In genomic region chr2:24606531-24606930, GRCm38 (mm10) we compare ENCODE assay signal across 31 mouse cellular contexts.
A peak's percentile ranks its signal among the peaks of the same experiment; 100 is the strongest.
DNase-seq lines count a peak whose midpoint lies in the region; ATAC-seq and TF ChIP-seq lines count a peak whose summit lies in the region.
"Had no signal": no experiment of that assay in that cellular context is flagged by ENCODE, and none has a peak within 500 bp of the region (broad histone marks: within the 10 kb centered on the region; RNA-seq: fewer than 3 reads in every experiment).

No protein-coding gene starts in this region.

- 80% methylated on average over 15 of the region's 15 CpGs for WGBS in heart, embryonic 12.5 days
- 92% methylated on average over 15 of the region's 15 CpGs for WGBS in stomach, postnatal 0 days
- 75% methylated on average over 15 of the region's 15 CpGs for WGBS in liver, embryonic 12.5 days (ENCODE audit: insufficient replicate concordance)

- no peak for DNase-seq in heart, postnatal 4 days
- DNase-seq in ES-E14 (ENCODE audit: low read depth, low spot score), result no peak
- no peak for DNase-seq in stomach, postnatal 0 days (ENCODE audit: low spot score)
- DNase-seq: adrenal gland, adult 8-10 months; adrenal gland, postnatal 25 days; B cell, adult 2 months; cerebellum, adult 11-12 months; cerebellum, adult 8-10 months; cerebellum, postnatal 10 days; cerebellum, postnatal 36 days; embryo, embryonic 11 days; gastrocnemius, adult 2 months; gastrocnemius, postnatal 14 days; heart, adult 11 months had no signal

- H3K9ac ChIP-seq in heart, embryonic 12.5 days, result no peak overlapping the region
- H3K9ac ChIP-seq in ES-E14 (ENCODE audit: insufficient read depth, low read depth, low read length, poor library complexity, severe bottlenecking), result no peak overlapping the region
- no peak overlapping the region for H3K9ac ChIP-seq in stomach, postnatal 0 days (ENCODE audit: low read length)
- H3K9ac ChIP-seq in liver, embryonic 12.5 days, result no peak overlapping the region
- H3K9ac ChIP-seq: forebrain, embryonic 13.5 days; hindbrain, embryonic 13.5 days; intestine, embryonic 15.5 days had no signal

- H3K36me3 ChIP-seq in heart, embryonic 12.5 days, result no peaks in the 10 kb centered on the region
- no peaks in the 10 kb centered on the region for H3K36me3 ChIP-seq in E14TG2a.4 (ENCODE audit: insufficient read depth, low read length)
- no peaks in the 10 kb centered on the region for H3K36me3 ChIP-seq in ES-E14 (ENCODE audit: control insufficient read depth, insufficient read depth, low read length, poor library complexity, severe bottlenecking)
- no peaks in the 10 kb centered on the region for H3K36me3 ChIP-seq in stomach, postnatal 0 days (ENCODE audit: control insufficient read depth, insufficient read depth, low read length)
- H3K36me3 ChIP-seq in liver, embryonic 12.5 days, result no peaks in the 10 kb centered on the region
- H3K36me3 ChIP-seq: embryonic facial prominence, embryonic 10.5 days; embryonic facial prominence, embryonic 13.5 days; G1E; intestine, embryonic 15.5 days had no signal

- in situ Hi-C loops in ES-E14 (cut with MboI; ENCODE audit: low sequenced_read_pairs in 2 of 2, unreplicated experiment in 2 of 2), result no loop called here

- no peak overlapping the region for H3K27ac ChIP-seq in heart, embryonic 12.5 days (ENCODE audit: poor library complexity, severe bottlenecking)
- no peak overlapping the region for H3K27ac ChIP-seq in ES-E14 (ENCODE audit: insufficient read depth, low read depth, low read length, poor library complexity, severe bottlenecking)
- H3K27ac ChIP-seq in stomach, postnatal 0 days (replicated peaks), result no peak overlapping the region
- no peak overlapping the region for H3K27ac ChIP-seq in liver, embryonic 12.5 days
- H3K27ac ChIP-seq: embryonic facial prominence, embryonic 13.5 days; forebrain, embryonic 13.5 days; gastrocnemius, adult 2 months; hindbrain, embryonic 13.5 days; intestine, embryonic 15.5 days had no signal

- no peak overlapping the region for H3K4me2 ChIP-seq in heart, embryonic 12.5 days
- H3K4me2 ChIP-seq in stomach, postnatal 0 days (replicated peaks; ENCODE audit: low read depth), result no peak overlapping the region
- no peak overlapping the region for H3K4me2 ChIP-seq in liver, embryonic 12.5 days
- H3K4me2 ChIP-seq: forebrain, embryonic 13.5 days; hindbrain, embryonic 13.5 days; intestine, embryonic 15.5 days had no signal

- no peak overlapping the region for H3K4me3 ChIP-seq in heart, embryonic 12.5 days
- H3K4me3 ChIP-seq in E14TG2a.4 (replicated peaks; ENCODE audit: low read length), result peak overlapping the region; percentile 79
- H3K4me3 ChIP-seq in ES-E14 (ENCODE audit: insufficient read depth in 1 of 2, low read depth in 1 of 2, low read length in 2 of 2, poor library complexity in 1 of 2, severe bottlenecking in 1 of 2), result peak overlapping the region; percentile 44 to 61
- H3K4me3 ChIP-seq in stomach, postnatal 0 days (ENCODE audit: low read depth, low read length), result no peak overlapping the region
- no peak overlapping the region for H3K4me3 ChIP-seq in liver, embryonic 12.5 days
- H3K4me3 ChIP-seq: erythroblast, embryonic 14.5 days; forebrain, embryonic 13.5 days; gastrocnemius, adult 2 months; hindbrain, embryonic 13.5 days; intestine, embryonic 15.5 days had no signal

- no peak for TF ChIP-seq EP300 in stomach, postnatal 0 days (optimal IDR thresholded peaks at IDR 0.05)

- peak; percentile 22; the same call in 1 of the 2 replicates for ATAC-seq in heart, embryonic 12.5 days (ENCODE audit: insufficient number of reproducible peaks, low FRiP score)
- ATAC-seq in stomach, postnatal 0 days (ENCODE audit: low FRiP score, low TSS enrichment), result 0 out of 2 replicates have a peak, but pooled peaks have one; percentile 21
- no peak for ATAC-seq in frontal cortex, adult (ENCODE audit: low TSS enrichment)
- ATAC-seq in liver, embryonic 12.5 days, result no peak
- ATAC-seq: activated CD4-positive, CD25-positive, alpha-beta regulatory T cell, adult 4 months; forebrain, embryonic 13.5 days; forebrain, embryonic 16.5 days; hindbrain, embryonic 16.5 days; intestine, embryonic 15.5 days; Patski had no signal

- no peaks in the 10 kb centered on the region for H3K4me1 ChIP-seq in heart, embryonic 12.5 days (replicated peaks)
- H3K4me1 ChIP-seq in E14TG2a.4 (replicated peaks; ENCODE audit: low read depth, low read length) (peaks cover 30% of the 10 kb centered on the region), ES-E14 (ENCODE audit: control insufficient read depth in 2 of 2, insufficient read depth in 2 of 2, low read length in 2 of 2, poor library complexity in 1 of 2) (peaks cover 0 to 11% of the 10 kb centered on the region in 2 experiments; a peak in 1 of 4 replicates)
- no peaks in the 10 kb centered on the region for H3K4me1 ChIP-seq in stomach, postnatal 0 days (replicated peaks; ENCODE audit: control insufficient read depth, insufficient read depth)
- no peaks in the 10 kb centered on the region for H3K4me1 ChIP-seq in liver, embryonic 12.5 days
- H3K4me1 ChIP-seq: embryonic facial prominence, embryonic 13.5 days had no signal

- H3K9me3 ChIP-seq in heart, embryonic 12.5 days (replicated peaks), result no peaks in the 10 kb centered on the region
- H3K9me3 ChIP-seq in E14TG2a.4 (ENCODE audit: low read length), result no peaks in the 10 kb centered on the region
- H3K9me3 ChIP-seq in ES-E14 (ENCODE audit: control insufficient read depth, insufficient read depth, low read depth, low read length), result no peaks in the 10 kb centered on the region
- no peaks in the 10 kb centered on the region for H3K9me3 ChIP-seq in stomach, postnatal 0 days (ENCODE audit: control insufficient read depth, low read length)
- H3K9me3 ChIP-seq in liver, embryonic 12.5 days (replicated peaks), result no peaks in the 10 kb centered on the region
- H3K9me3 ChIP-seq: embryonic facial prominence, embryonic 10.5 days; embryonic facial prominence, embryonic 13.5 days; forebrain, embryonic 13.5 days; G1E; hindbrain, embryonic 10.5 days; hindbrain, embryonic 13.5 days; intestine, embryonic 15.5 days had no signal

- peaks cover 33% of the 10 kb centered on the region for H3K27me3 ChIP-seq in heart, embryonic 12.5 days (replicated peaks)
- H3K27me3 ChIP-seq in E14TG2a.4 (ENCODE audit: insufficient read depth, low read length), result peaks cover 39% of the 10 kb centered on the region
- no peaks in the 10 kb centered on the region for H3K27me3 ChIP-seq in stomach, postnatal 0 days (ENCODE audit: control insufficient read depth, insufficient read depth, low read length)
- H3K27me3 ChIP-seq in liver, embryonic 12.5 days (replicated peaks), result peaks cover 23% of the 10 kb centered on the region
- H3K27me3 ChIP-seq: CH12.LX; hindbrain, embryonic 13.5 days had no signal

- TF ChIP-seq CTCF in E14TG2a.4 (conservative IDR thresholded peaks at IDR 0.05; ENCODE audit: low read length), result no peak
- TF ChIP-seq CTCF in stomach, postnatal 0 days (IDR thresholded peaks at IDR 0.05; ENCODE audit: low read depth), result no peak

TF ChIP-seq in ES-E14, 5 proteins besides CTCF, POLR2A, EP300 and RAD21:
- TF ChIP-seq CHD2 (IDR thresholded peaks at IDR 0.05; ENCODE audit: low read depth, low read length) (no peak), ZNF384 (IDR thresholded peaks at IDR 0.05; ENCODE audit: low read depth, low read length) (no peak), HCFC1 (IDR thresholded peaks at IDR 0.05; ENCODE audit: borderline replicate concordance, insufficient read depth, low read length) (no peak), MAFK (IDR thresholded peaks at IDR 0.05; ENCODE audit: insufficient read depth, low read depth, low read length) (no peak), ZC3H11A (IDR thresholded peaks at IDR 0.05; ENCODE audit: borderline replicate concordance, low read depth, low read length) (no peak)

Comparison
In these comparisons a context has a peak if more than half of its experiments do, and no peak if none do; other contexts are left out.
1. ATAC-seq: peak in heart, embryonic 12.5 days (single experiment) and stomach, postnatal 0 days (single experiment); none in frontal cortex, adult (single experiment) and liver, embryonic 12.5 days (single experiment).
2. H3K4me3 ChIP-seq: peak in E14TG2a.4 (single experiment) and ES-E14 (2 of 2); none in heart, embryonic 12.5 days (single experiment), stomach, postnatal 0 days (single experiment) and liver, embryonic 12.5 days (single experiment).